Comparison of ENCODE assay signal across 8 mouse cellular contexts in the genomic region with DNA sequence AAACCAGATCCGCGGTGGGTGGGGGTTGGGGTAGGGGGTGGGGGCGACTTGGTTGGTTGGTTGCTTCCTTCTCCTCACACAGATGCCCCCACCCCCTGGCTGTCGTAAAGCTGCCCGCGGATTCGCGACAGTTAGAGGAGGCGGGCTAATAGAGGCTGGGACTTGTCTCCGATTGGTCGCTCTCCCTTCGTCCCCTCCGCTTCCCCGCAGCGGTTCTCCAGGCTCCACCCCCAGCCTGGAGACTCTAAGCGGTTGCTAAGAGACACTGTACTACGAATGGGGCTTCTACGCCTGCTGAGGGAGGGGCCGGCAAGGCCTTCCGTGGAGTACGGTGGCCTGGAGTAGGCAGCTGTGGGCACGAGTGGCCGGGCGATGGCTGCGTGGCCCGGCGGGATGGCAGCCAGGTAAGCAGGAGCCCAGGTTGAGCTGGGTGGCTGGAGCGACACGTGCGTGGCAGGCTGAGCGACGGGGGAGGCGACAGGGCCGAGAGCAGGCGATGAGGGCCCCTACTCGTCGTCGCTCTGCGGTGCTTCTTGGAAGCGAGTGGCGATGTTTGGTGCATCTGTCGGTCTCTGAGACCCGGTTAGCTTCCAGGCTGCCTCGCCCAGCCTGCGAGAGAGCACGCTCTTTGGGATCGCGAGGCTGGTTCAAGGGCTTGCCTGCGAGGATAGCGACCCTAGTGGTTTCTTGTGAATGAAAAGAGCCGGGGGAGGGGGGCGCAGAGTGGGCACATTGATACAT. TPM values are rescaled to one million over a fixed set of nuclear protein-coding genes. Genes with fewer than 3 reads are reported as not detected.
A peak's percentile ranks its signal among the peaks of the same experiment; 100 is the strongest.
DNase-seq lines count a peak whose midpoint lies in the region; ATAC-seq lines count a peak whose summit lies in the region.

A gene (plus strand): TSS at position 270 of the 741 bp plus-strand sequence.

- WGBS in heart, embryonic 13.5 days = under 1% methylated on average over 52 of the region's 52 CpGs
- 2% methylated on average over 52 of the region's 52 CpGs for WGBS in liver, embryonic 12.5 days (ENCODE audit: insufficient replicate concordance)
- WGBS in stomach, embryonic 15.5 days = under 1% methylated on average over 52 of the region's 52 CpGs

- no peaks in the 10 kb centered on the region for H3K9me3 ChIP-seq in heart, embryonic 13.5 days
- H3K9me3 ChIP-seq in liver, embryonic 12.5 days (replicated peaks) = no peaks in the 10 kb centered on the region
- no peaks in the 10 kb centered on the region for H3K9me3 ChIP-seq in stomach, embryonic 15.5 days

- peaks cover 17% of the 10 kb centered on the region for H3K36me3 ChIP-seq in heart, embryonic 13.5 days
- H3K36me3 ChIP-seq in liver, embryonic 12.5 days = peaks cover 4% of the 10 kb centered on the region; the same call in 1 of the 2 replicates
- no peaks in the 10 kb centered on the region for H3K36me3 ChIP-seq in stomach, embryonic 15.5 days

- H3K4me1 ChIP-seq in brown adipose tissue, adult 24 weeks (ENCODE audit: control insufficient read depth, insufficient read depth, insufficient read length, low read length) = no peaks in the 10 kb centered on the region
- H3K4me1 ChIP-seq in heart, embryonic 13.5 days = peaks cover 20% of the 10 kb centered on the region
- H3K4me1 ChIP-seq in liver, embryonic 12.5 days = peaks cover 32% of the 10 kb centered on the region
- peaks cover 12% of the 10 kb centered on the region for H3K4me1 ChIP-seq in stomach, embryonic 15.5 days

- H3K27ac ChIP-seq in brown adipose tissue, adult 24 weeks (replicated peaks; ENCODE audit: low read depth, low read length) = peak within 1 kb of the TSS; percentile 50
- peak within 1 kb of the TSS; percentile 81 for H3K27ac ChIP-seq in heart, embryonic 13.5 days (replicated peaks)
- peak within 1 kb of the TSS; percentile 73 for H3K27ac ChIP-seq in liver, embryonic 12.5 days
- peak within 1 kb of the TSS; percentile 91 for H3K27ac ChIP-seq in stomach, embryonic 15.5 days

- peak within 1 kb of the TSS; percentile 94 for H3K9ac ChIP-seq in heart, embryonic 13.5 days
- H3K9ac ChIP-seq in liver, embryonic 12.5 days = peak within 1 kb of the TSS; percentile 81
- peak within 1 kb of the TSS; percentile 74 for H3K9ac ChIP-seq in stomach, embryonic 15.5 days

- no peaks in the 10 kb centered on the region for H3K27me3 ChIP-seq in heart, embryonic 13.5 days (replicated peaks)
- H3K27me3 ChIP-seq in liver, embryonic 12.5 days (replicated peaks) = no peaks in the 10 kb centered on the region
- no peaks in the 10 kb centered on the region for H3K27me3 ChIP-seq in stomach, embryonic 15.5 days (replicated peaks)

- DNase-seq in CD4-positive, CD25-positive, alpha-beta regulatory T cell, adult 2 months (ENCODE audit: low read depth, low spot score) = peak; percentile 99
- peak; percentile 91 for DNase-seq in fat pad, adult 2 months (ENCODE audit: extremely low read depth, low read depth, low spot score)
- peak; percentile 99 for DNase-seq in kidney, postnatal 10 days
- peak; percentile 96 to 98 for DNase-seq in natural killer cell, adult 2 months (ENCODE audit: low spot score in 2 of 2)

- peak; percentile 99 for ATAC-seq in heart, embryonic 13.5 days (ENCODE audit: extremely low read depth, insufficient number of reproducible peaks, low FRiP score, low TSS enrichment)
- ATAC-seq in liver, embryonic 12.5 days = peak; percentile 98
- ATAC-seq in stomach, embryonic 15.5 days (ENCODE audit: insufficient read depth, low FRiP score, low read depth) = peak; percentile 99

- peak within 1 kb of the TSS; percentile 84 for H3K4me3 ChIP-seq in brown adipose tissue, adult 24 weeks (ENCODE audit: insufficient read depth, low read depth, low read length)
- H3K4me3 ChIP-seq in heart, embryonic 13.5 days = peak within 1 kb of the TSS; percentile 68
- H3K4me3 ChIP-seq in liver, embryonic 12.5 days = peak within 1 kb of the TSS; percentile 81
- peak within 1 kb of the TSS; percentile 89 for H3K4me3 ChIP-seq in stomach, embryonic 15.5 days (replicated peaks)

- peak within 1 kb of the TSS; percentile 98 for H3K4me2 ChIP-seq in heart, embryonic 13.5 days
- H3K4me2 ChIP-seq in liver, embryonic 12.5 days = peak within 1 kb of the TSS; percentile 90
- H3K4me2 ChIP-seq in stomach, embryonic 15.5 days = peak within 1 kb of the TSS; percentile 91

RNA-seq across cellular contexts. Expression of the gene that starts here (rescaled TPM):
- 3.0 and 4.0 TPM in 2 replicates for polyA plus RNA-seq in brown adipose tissue, adult 24 weeks (2012; ENCODE audit: insufficient read depth, insufficient read length, missing spikeins)
- polyA plus RNA-seq in heart, embryonic 13.5 days (2015; fragmentation: Nextera tagmentation; extraction: Ambion mirVana) = 7.6 and 8.1 TPM in 2 replicates
- polyA plus RNA-seq in liver, embryonic 12.5 days (2016; fragmentation: Nextera tagmentation; extraction: Ambion mirVana) = 6.7 and 7.7 TPM in 2 replicates
- polyA plus RNA-seq in stomach, embryonic 15.5 days (2015; fragmentation: Nextera tagmentation; extraction: Ambion mirVana) = 14.5 and 15.6 TPM in 2 replicates

Comparison
In these comparisons a context has a peak if more than half of its experiments do, and no peak if none do; other contexts are left out.
1. Peak in every context shown above with its lines: DNase-seq, ATAC-seq, H3K4me3 ChIP-seq and H3K27ac ChIP-seq.